ENCODE assay signal across 20 mouse cellular contexts in genomic region chr19:23980598-23980997, GRCm38 (mm10). TPM values are rescaled to one million over a fixed set of nuclear protein-coding genes. Genes with fewer than 3 reads are reported as not detected.
DNase-seq lines count a peak whose midpoint lies in the region; ATAC-seq lines count a peak whose summit lies in the region.
"Had no signal": no experiment of that assay in that cellular context is flagged by ENCODE, and none has a peak within 500 bp of the region (broad histone marks: within the 10 kb centered on the region; RNA-seq: fewer than 3 reads in every experiment).

No protein-coding gene starts in this region.

- H3K27me3 ChIP-seq in forebrain, embryonic 16.5 days (replicated peaks; ENCODE audit: control insufficient read depth, insufficient read depth, low read length): no peaks in the 10 kb centered on the region
- no peaks in the 10 kb centered on the region for H3K27me3 ChIP-seq in forebrain, embryonic 12.5 days
- no peaks in the 10 kb centered on the region for H3K27me3 ChIP-seq in midbrain, embryonic 11.5 days (ENCODE audit: control insufficient read depth, insufficient read depth, low read length)
- H3K27me3 ChIP-seq: forebrain, embryonic 15.5 days; hindbrain, embryonic 12.5 days; intestine, embryonic 15.5 days; liver, embryonic 15.5 days had no signal

- 70% methylated on average over 3 of the region's 3 CpGs for WGBS in forebrain, embryonic 16.5 days
- WGBS in forebrain, embryonic 12.5 days: 78% methylated on average over 3 of the region's 3 CpGs
- WGBS in midbrain, embryonic 11.5 days: 82% methylated on average over 3 of the region's 3 CpGs

- no peak overlapping the region for H3K9ac ChIP-seq in forebrain, embryonic 16.5 days (replicated peaks; ENCODE audit: low read depth, low read length)
- H3K9ac ChIP-seq in forebrain, embryonic 12.5 days: no peak overlapping the region
- H3K9ac ChIP-seq in midbrain, embryonic 11.5 days (ENCODE audit: low read length): no peak overlapping the region
- H3K9ac ChIP-seq: forebrain, embryonic 15.5 days; hindbrain, embryonic 12.5 days; intestine, embryonic 15.5 days; liver, embryonic 15.5 days had no signal

- peak; percentile 54 to 61 for DNase-seq in right cerebral cortex, adult 2 months (ENCODE audit: low spot score in 2 of 2)
- no peak for DNase-seq in right cerebral cortex, postnatal 4 days
- peak; percentile 60 to 95 for DNase-seq in left cerebral cortex, postnatal 25 days (ENCODE audit: low spot score in 2 of 2)
- no peak for DNase-seq in midbrain, embryonic 11.5 days (ENCODE audit: low spot score, missing footprints)
- DNase-seq: adrenal gland, adult 2 months; cerebellum, adult 11-12 months; cerebellum, postnatal 36 days; gastrocnemius, postnatal 14 days; thymus, adult 18-20 months had no signal

- no peaks in the 10 kb centered on the region for H3K4me1 ChIP-seq in forebrain, embryonic 16.5 days (replicated peaks; ENCODE audit: control insufficient read depth, insufficient read depth, low read length)
- H3K4me1 ChIP-seq in forebrain, embryonic 12.5 days: no peaks in the 10 kb centered on the region
- H3K4me1 ChIP-seq in midbrain, embryonic 11.5 days (ENCODE audit: control insufficient read depth, insufficient read depth, low read length): no peaks in the 10 kb centered on the region
- H3K4me1 ChIP-seq: forebrain, embryonic 15.5 days; hindbrain, embryonic 12.5 days; intestine, embryonic 15.5 days; liver, embryonic 15.5 days had no signal

- no peaks in the 10 kb centered on the region for H3K36me3 ChIP-seq in forebrain, embryonic 16.5 days (ENCODE audit: control insufficient read depth, insufficient read depth)
- no peaks in the 10 kb centered on the region for H3K36me3 ChIP-seq in forebrain, embryonic 12.5 days (replicated peaks)
- H3K36me3 ChIP-seq in midbrain, embryonic 11.5 days (ENCODE audit: control insufficient read depth, insufficient read depth, low read length): no peaks in the 10 kb centered on the region
- H3K36me3 ChIP-seq: forebrain, embryonic 15.5 days; hindbrain, embryonic 12.5 days; intestine, embryonic 15.5 days; liver, embryonic 15.5 days had no signal

- no peak overlapping the region for H3K4me2 ChIP-seq in forebrain, embryonic 16.5 days (ENCODE audit: low read length)
- H3K4me2 ChIP-seq in forebrain, embryonic 12.5 days: no peak overlapping the region
- H3K4me2 ChIP-seq in midbrain, embryonic 11.5 days: no peak overlapping the region
- H3K4me2 ChIP-seq: forebrain, embryonic 15.5 days; hindbrain, embryonic 12.5 days; intestine, embryonic 15.5 days; liver, embryonic 15.5 days had no signal

- intact Hi-C loops in left cerebral cortex, postnatal 25 days (cut with DNase I): loop anchor here (5.0 kb wide), 3 partner anchors 47 to 122 kb away; no protein-coding TSS in a partner anchor

- no peak overlapping the region for H3K4me3 ChIP-seq in forebrain, embryonic 16.5 days (replicated peaks; ENCODE audit: low read length)
- H3K4me3 ChIP-seq in forebrain, embryonic 12.5 days (replicated peaks): no peak overlapping the region
- H3K4me3 ChIP-seq in midbrain, embryonic 11.5 days (ENCODE audit: low read depth, low read length): no peak overlapping the region
- H3K4me3 ChIP-seq: forebrain, embryonic 15.5 days; hindbrain, embryonic 12.5 days; intestine, embryonic 15.5 days; liver, embryonic 15.5 days had no signal

- H3K9me3 ChIP-seq in forebrain, embryonic 16.5 days (ENCODE audit: control insufficient read depth, low read length): no peaks in the 10 kb centered on the region
- no peaks in the 10 kb centered on the region for H3K9me3 ChIP-seq in forebrain, embryonic 12.5 days
- H3K9me3 ChIP-seq in midbrain, embryonic 11.5 days (ENCODE audit: control insufficient read depth, low read length): no peaks in the 10 kb centered on the region
- H3K9me3 ChIP-seq: forebrain, embryonic 15.5 days; hindbrain, embryonic 12.5 days; intestine, embryonic 15.5 days; liver, embryonic 15.5 days had no signal

- ATAC-seq in forebrain, embryonic 16.5 days: peak; percentile 43; the same call in 1 of the 2 replicates
- ATAC-seq in forebrain, embryonic 12.5 days (ENCODE audit: low FRiP score): no peak
- ATAC-seq in midbrain, embryonic 11.5 days (ENCODE audit: low FRiP score): no peak
- no peak for ATAC-seq in erythroid progenitor cell, adult 5-6 weeks (replicated peaks; ENCODE audit: low FRiP score, poor library complexity, severe bottlenecking)
- ATAC-seq in granulocyte monocyte progenitor cell, adult 5-6 weeks (replicated peaks; ENCODE audit: poor library complexity, severe bottlenecking): no peak
- ATAC-seq: CD4-positive, CD25-positive, alpha-beta regulatory T cell, adult 4 months; forebrain, embryonic 15.5 days; intestine, embryonic 15.5 days; lung, postnatal 0 days had no signal

- H3K27ac ChIP-seq in forebrain, embryonic 16.5 days (ENCODE audit: low read length): no peak overlapping the region
- no peak overlapping the region for H3K27ac ChIP-seq in forebrain, embryonic 12.5 days
- H3K27ac ChIP-seq in midbrain, embryonic 11.5 days (ENCODE audit: low read depth, low read length): no peak overlapping the region
- H3K27ac ChIP-seq: forebrain, embryonic 15.5 days; hindbrain, embryonic 12.5 days; intestine, embryonic 15.5 days; liver, embryonic 15.5 days had no signal

RNA-seq across cellular contexts. Expression of gene Fam189a2, which starts 50.2 kb away (rescaled TPM):
- 0.37 and 1.1 TPM in 2 replicates for polyA plus RNA-seq in forebrain, embryonic 16.5 days (2015; fragmentation: Nextera tagmentation; extraction: Ambion mirVana)
- 0.47 and 0.63 TPM in 2 replicates for polyA plus RNA-seq in forebrain, embryonic 12.5 days (2016; fragmentation: Nextera tagmentation; extraction: Ambion mirVana)
- 10 to 100 TPM; 10.2 to 11.5 TPM for total RNA-seq in left cerebral cortex, postnatal 25 days (2021)
- polyA plus RNA-seq in midbrain, embryonic 11.5 days (2014; fragmentation: Nextera tagmentation; extraction: Ambion mirVana): 2.6 and 2.8 TPM in 2 replicates
- not detected in 2 replicates for total RNA-seq in erythroid progenitor cell, adult 5-6 weeks (2015; ENCODE audit: low replicate concordance)
- total RNA-seq in erythroid progenitor cell, adult 5-6 weeks (2017; ENCODE audit: low replicate concordance): not detected in 2 replicates
- not detected in 2 replicates for total RNA-seq in granulocyte monocyte progenitor cell, adult 5-6 weeks (2014; fragmentation: Nextera tagmentation)
- not detected in 2 replicates for total RNA-seq in granulocyte monocyte progenitor cell, adult 5-6 weeks (2017)
- total RNA-seq: megakaryocyte progenitor cell, adult 5-6 weeks had no signal
- polyA plus RNA-seq: CD4-positive, CD25-positive, alpha-beta regulatory T cell, adult 4 months had no signal

Comparison
In these comparisons a context has a peak if more than half of its experiments do, and no peak if none do; other contexts are left out.
1. DNase-seq: peak in right cerebral cortex, adult 2 months (2 of 2) and left cerebral cortex, postnatal 25 days (2 of 2); none in right cerebral cortex, postnatal 4 days (single experiment) and midbrain, embryonic 11.5 days (single experiment).
2. RNA of gene Fam189a2, which starts 50.2 kb away (total RNA-seq): 10.2 to 11.5 TPM in left cerebral cortex, postnatal 25 days; not detected in erythroid progenitor cell, adult 5-6 weeks and not detected in granulocyte monocyte progenitor cell, adult 5-6 weeks; every median in the first group is over 10 times any median in the second.